Mouse (Mus musculus) T-helper 2 cell (primary cell): ENCODE measurements at regions not wholly inside any gene's neighbourhood (a gene's known extent, or its start where the extent isn't known, plus 50 kb on each side); places are given as distances from the start of the nearest gene placed in this dataset.

Experiments used
- in situ Hi-C: fragments of 300-600 bp; cut with MboI, MseI; formaldehyde crosslinking; loops from one replicate; pipeline ENCODE4 v1.15.1; 2025; ENCODE audit warnings: high pct_unique_total_duplicates

DNA sequence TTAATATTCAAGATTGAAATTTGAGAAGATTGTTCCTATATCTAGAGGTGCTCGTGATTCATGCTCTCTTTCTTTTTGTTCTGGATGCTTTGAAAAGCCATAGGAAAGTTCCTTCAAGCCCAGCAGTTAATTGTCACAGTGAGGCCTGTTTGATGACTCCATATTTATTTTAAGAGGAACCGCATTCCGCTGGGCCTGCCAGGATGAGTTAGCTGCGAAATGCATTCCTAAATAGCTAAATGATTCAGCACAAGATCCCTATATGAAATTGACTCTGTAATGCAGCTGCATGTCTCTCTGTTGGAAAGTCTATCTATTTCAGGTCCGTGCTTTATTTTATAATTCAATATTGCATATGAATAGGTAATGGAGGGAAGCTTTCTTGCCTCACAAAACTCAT lies 511.9 kb upstream of the Adgra3 start:
- in situ Hi-C loops: no loop called here

DNA sequence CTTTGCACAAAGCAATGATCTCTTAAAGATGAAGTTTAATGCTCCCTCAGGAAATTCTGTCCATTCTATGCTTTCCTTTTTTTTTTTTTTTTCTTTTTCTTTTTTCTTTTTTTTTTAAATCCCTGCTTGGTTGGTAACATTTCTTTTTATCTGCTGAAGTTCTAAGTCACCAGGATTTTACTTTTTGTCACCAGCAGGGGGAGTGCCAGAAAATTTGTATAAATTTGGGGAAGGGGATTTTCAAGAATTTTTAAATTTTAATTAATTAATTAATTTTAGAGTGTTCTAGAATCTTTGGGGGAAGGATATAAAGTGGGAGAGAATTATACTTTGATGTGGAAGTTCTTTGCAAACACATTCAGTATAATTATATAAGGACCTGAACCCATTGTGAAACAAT lies 492.3 kb upstream of the Adgra3 start:
- in situ Hi-C loops: no loop called here

DNA sequence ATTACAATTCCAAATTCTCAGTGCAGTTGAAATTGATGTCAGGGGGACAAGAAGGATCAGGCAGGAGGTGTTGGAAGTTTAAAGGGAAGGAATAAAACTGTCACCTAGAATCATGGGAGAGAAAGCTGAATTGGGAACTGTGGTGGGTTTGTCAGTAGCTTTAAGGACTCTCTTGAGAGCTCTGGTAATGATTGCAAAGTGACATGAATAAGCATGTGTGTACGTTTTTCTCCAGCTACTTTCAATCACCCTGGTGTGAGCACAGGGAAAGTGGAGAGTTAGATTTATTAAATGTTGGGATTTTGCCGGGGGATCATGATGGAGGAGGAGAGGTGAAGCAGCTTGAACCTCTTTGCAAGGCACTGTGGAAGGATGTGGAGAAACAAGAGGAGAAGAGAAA lies 453.7 kb upstream of the Adgra3 start:
- in situ Hi-C loops: no loop called here

DNA sequence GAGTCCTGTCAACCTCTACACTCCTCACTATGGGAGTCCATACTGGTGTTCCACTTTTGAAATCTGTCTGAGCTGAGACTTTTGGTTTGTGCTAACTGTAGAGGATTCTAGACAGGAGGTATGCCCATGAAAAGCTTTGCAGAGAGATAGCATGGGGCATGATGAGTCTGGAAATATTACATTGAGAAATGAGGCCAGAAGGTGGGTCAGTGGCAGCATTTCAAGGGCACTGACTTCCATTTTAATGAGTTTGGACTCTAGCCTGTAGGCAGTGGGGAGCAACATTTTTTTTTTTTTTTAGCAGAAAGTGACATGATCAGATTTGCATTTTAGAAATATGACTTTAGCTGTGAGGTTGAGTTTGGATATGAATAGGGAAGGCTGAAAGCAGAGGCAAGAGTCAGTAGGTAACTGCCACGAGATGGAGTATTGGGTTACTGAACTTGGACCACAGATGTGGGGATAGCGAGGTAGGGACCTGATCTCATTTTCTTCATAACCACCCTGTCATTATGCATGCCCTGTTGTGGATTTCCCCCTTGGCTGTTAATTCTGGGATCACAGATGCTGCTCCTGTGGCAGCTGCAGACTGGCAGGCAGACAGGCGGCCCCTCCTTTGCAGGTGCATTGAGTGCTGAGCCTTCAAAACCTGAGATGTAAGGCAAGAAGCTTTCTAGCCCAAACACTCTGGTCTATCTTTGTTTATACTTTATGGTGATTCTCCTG lies 451.1 kb upstream of the Adgra3 start:
- in situ Hi-C loops: loop anchor here (10.0 kb wide), 1 partner anchor 1805 kb away; no protein-coding TSS in a partner anchor

DNA sequence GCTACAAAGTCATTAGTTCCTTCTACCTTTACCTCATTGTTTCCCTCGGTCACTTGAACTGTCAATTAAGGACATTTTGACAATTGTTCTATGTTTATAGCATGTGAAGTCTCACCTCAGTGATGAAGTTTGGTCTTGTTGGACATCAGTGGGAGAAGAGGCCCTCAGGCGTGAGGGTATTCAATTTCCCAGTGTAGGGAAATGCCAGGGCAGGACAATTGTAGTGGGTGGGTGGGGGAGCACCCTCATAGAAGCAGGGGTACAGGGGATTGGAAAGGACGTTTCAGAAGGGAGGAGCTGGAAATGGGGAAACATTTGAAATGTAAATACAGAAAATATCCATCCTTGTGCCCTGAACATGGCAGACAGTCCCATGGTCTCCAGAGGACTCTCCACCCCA lies 431.4 kb upstream of the Adgra3 start:
- in situ Hi-C loops: no loop called here

DNA sequence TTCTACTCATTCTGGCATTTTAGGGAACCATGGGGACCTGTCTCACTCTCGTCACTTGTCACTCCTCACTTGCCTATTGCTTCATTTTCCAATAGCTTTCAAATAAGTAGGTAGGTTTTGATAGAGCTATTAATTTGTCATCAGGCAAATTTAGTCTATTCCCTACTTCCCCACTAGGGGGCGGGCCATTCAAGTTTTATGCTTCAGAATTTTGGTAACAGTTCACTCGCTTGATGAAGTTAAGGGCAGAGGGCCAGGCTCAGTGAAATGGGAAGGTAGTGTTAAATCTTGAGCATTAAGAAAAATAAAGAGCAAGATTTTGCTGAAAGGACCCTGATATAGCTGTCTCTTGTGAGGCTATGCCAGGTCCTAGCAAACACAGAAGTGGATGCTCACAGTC lies 418.2 kb upstream of the Adgra3 start:
- in situ Hi-C loops: no loop called here

DNA sequence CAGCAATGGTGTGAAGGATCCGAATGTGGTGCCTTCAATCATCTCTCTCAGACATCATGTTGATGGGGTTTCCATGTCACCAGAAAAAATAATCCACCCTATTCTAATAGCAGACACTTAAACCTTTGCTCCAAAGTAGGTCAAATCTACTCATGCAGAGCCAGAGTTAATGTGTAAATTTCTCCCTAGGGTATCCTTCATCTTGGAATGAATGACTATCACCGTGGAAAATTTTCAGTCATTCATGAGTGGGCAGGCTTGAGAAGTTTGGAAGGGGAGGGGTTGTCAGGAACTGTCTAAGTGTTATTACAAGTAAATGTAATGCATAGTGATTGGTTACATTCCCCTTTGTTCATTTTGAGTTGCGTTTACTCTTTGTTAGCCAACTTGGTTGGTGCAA lies 402.7 kb upstream of the Adgra3 start:
- in situ Hi-C loops: no loop called here

DNA sequence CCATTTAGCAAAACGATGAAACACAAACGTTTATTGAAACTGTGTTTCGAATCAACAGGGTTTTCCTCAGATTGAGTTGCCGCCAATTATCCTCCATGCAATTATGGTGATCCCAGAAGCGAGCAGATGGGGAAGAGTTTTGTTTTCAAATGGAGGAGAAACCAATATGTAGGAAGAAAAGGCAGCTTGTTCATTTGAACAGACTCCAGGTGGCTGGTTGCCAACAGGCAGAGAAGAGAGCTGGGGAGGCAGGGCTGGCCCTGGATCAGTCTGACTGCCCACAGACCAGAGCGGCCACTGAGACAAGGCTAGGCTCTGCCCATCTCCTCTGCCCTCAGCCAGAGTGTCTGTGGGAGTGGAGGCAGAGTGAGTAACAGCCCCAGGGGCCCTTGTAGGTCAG lies 398.8 kb upstream of the Adgra3 start:
- in situ Hi-C loops: no loop called here

DNA sequence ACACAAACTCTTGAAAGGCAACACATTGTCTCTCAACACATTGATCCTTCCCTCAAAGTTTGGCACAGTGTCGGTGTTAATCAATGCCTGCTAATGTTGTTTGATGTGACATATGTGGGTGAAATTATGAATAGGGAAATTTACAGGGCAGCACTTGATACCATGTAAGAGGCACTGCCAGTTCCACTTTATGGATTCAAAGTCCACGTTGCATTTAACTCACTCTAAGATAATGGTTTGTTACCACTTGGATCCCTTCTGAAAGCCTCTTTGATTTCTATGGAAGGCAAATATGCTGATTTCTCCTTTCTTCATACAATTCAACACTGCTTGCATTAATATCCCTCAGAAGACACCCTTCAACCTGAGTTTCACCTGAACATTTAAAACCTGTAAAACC lies 395.6 kb upstream of the Adgra3 start:
- in situ Hi-C loops: no loop called here

DNA sequence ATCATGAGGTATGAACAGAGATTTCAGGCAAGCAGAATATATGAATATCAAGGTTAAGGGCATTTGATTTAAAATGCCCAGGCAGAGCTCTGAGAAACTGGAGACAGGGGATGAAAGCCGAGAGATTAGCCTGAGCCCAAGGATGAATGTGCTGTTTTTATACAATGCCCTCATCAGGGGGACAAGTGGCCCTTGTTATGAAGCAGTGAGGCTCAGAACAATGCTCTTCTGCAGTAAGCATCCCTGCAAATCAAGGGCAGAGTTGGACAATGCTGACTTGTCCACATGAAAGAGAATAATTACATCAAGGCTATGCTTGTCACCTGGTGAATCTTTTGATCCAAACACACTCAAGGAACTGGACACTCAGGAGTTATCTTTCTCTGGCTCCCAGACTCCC lies 348.1 kb upstream of the Adgra3 start:
- in situ Hi-C loops: no loop called here

DNA sequence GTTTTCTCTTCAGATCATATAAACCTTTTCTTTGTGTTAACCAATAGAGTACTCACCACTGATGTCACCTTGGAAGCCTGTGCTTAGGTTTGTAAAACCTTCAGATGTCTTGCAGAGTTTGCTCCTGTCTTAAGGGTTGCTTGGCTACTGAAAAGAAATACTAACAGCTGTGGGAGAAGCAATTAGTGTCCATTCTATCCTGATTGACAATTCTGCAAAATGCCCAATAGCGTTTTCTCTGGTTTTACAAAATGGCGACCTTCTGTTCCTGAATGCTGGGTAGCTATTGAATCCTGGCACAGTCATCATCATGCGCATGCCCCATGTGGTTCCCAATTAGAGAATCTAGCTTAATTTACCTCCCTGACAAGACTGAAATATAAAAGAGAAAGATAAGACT lies 347.7 kb upstream of the Adgra3 start:
- in situ Hi-C loops: no loop called here
